Comparison of ENCODE assay signal across 31 mouse cellular contexts in genomic region chr4:97712547-97712946, GRCm38 (mm10). TPM values are rescaled to one million over a fixed set of nuclear protein-coding genes. Genes with fewer than 3 reads are reported as not detected.
DNase-seq lines count a peak whose midpoint lies in the region; ATAC-seq lines count a peak whose summit lies in the region.
"Had no signal": no experiment of that assay in that cellular context is flagged by ENCODE, and none has a peak within 500 bp of the region (broad histone marks: within the 10 kb centered on the region; RNA-seq: fewer than 3 reads in every experiment).

No protein-coding gene starts in this region.

- no peak overlapping the region for H3K27ac ChIP-seq in kidney, embryonic 16.5 days (ENCODE audit: low read length)
- H3K27ac ChIP-seq: heart, embryonic 15.5 days; hindbrain, embryonic 12.5 days; hindbrain, postnatal 0 days; limb, embryonic 12.5 days; liver, embryonic 15.5 days; stomach, postnatal 0 days had no signal

- no peaks in the 10 kb centered on the region for H3K36me3 ChIP-seq in kidney, embryonic 16.5 days (ENCODE audit: insufficient read depth, low read length)
- H3K36me3 ChIP-seq: heart, embryonic 15.5 days; hindbrain, embryonic 12.5 days; limb, embryonic 12.5 days; liver, embryonic 15.5 days had no signal

- no peak overlapping the region for H3K4me3 ChIP-seq in kidney, embryonic 16.5 days (ENCODE audit: low read length)
- H3K4me3 ChIP-seq: erythroblast, embryonic 14.5 days; heart, embryonic 15.5 days; hindbrain, embryonic 12.5 days; limb, embryonic 12.5 days; liver, embryonic 15.5 days had no signal

- peaks cover 4% of the 10 kb centered on the region; the same call in 1 of the 2 replicates for H3K27me3 ChIP-seq in kidney, embryonic 16.5 days (ENCODE audit: insufficient read depth, low read length)
- H3K27me3 ChIP-seq: CH12.LX; heart, embryonic 15.5 days; hindbrain, embryonic 12.5 days; liver, embryonic 15.5 days had no signal

- 0 out of 2 replicates have a peak, but pooled peaks have one; percentile 29 for ATAC-seq in kidney, embryonic 16.5 days (ENCODE audit: low FRiP score, low TSS enrichment)
- ATAC-seq: activated CD4-positive, CD25-positive, alpha-beta regulatory T cell, adult 4 months; forebrain, embryonic 16.5 days; hindbrain, postnatal 0 days; intestine, embryonic 16.5 days; midbrain, embryonic 16.5 days had no signal

- DNase-seq in kidney, postnatal 14 days, result no peak
- DNase-seq in embryo, embryonic 10.5 days (ENCODE audit: low spot score), result peak; percentile 55
- peak; percentile 27 for DNase-seq in embryo, embryonic 11.5 days (ENCODE audit: low read depth, low spot score)
- DNase-seq in mesoderm, embryonic 11.5 days (ENCODE audit: low read depth, low spot score), result peak; percentile 45
- no peak for DNase-seq in thymus, postnatal 14 days
- no peak for DNase-seq in left cerebral cortex, postnatal 25 days (ENCODE audit: low spot score in 2 of 2)
- DNase-seq: adrenal gland, adult 2 months; adrenal gland, postnatal 36 days; cerebellum, adult 18-20 months; cerebellum, postnatal 10 days; kidney, postnatal 4 days; layer of hippocampus, postnatal 36 days; lung, embryonic 14.5 days; right cerebral cortex, adult 18-20 months; spleen, adult 18-20 months; thymus, adult 2 months; thymus, postnatal 4 days had no signal

- peaks cover 16% of the 10 kb centered on the region; the same call in 1 of the 2 replicates for H3K4me1 ChIP-seq in kidney, embryonic 16.5 days (ENCODE audit: insufficient read depth, low read length)
- H3K4me1 ChIP-seq: liver, embryonic 15.5 days had no signal

- H3K4me2 ChIP-seq in kidney, embryonic 16.5 days (replicated peaks; ENCODE audit: low read depth, low read length), result no peak overlapping the region
- H3K4me2 ChIP-seq: heart, embryonic 15.5 days; hindbrain, embryonic 12.5 days; limb, embryonic 12.5 days; liver, embryonic 15.5 days; lung, embryonic 14.5 days; midbrain, embryonic 11.5 days had no signal

- H3K9ac ChIP-seq in kidney, embryonic 16.5 days (replicated peaks; ENCODE audit: low read length), result no peak overlapping the region
- H3K9ac ChIP-seq: heart, embryonic 15.5 days; hindbrain, embryonic 12.5 days; limb, embryonic 12.5 days; liver, embryonic 15.5 days; lung, embryonic 14.5 days had no signal

- WGBS in kidney, embryonic 16.5 days, result 0% methylated on average over 1 of the region's 1 CpGs

- intact Hi-C loops in left cerebral cortex, postnatal 25 days (cut with DNase I), result no loop called here

- H3K9me3 ChIP-seq in kidney, embryonic 16.5 days (ENCODE audit: low read length), result no peaks in the 10 kb centered on the region
- H3K9me3 ChIP-seq: heart, embryonic 15.5 days; hindbrain, embryonic 12.5 days; limb, embryonic 12.5 days; liver, embryonic 15.5 days had no signal

RNA-seq across cellular contexts. Expression of gene Nfia, which starts 60.0 kb away (rescaled TPM):
- 19.9 and 25.0 TPM in 2 replicates for polyA plus RNA-seq in kidney, embryonic 16.5 days (2015; fragmentation: Nextera tagmentation; extraction: Ambion mirVana)
- 10 to 100 TPM; 63.0 to 73.6 TPM for total RNA-seq in left cerebral cortex, postnatal 25 days (2021)
- total RNA-seq: CH12.LX had no signal

Comparison
In these comparisons a context has a peak if more than half of its experiments do, and no peak if none do; other contexts are left out.
1. DNase-seq: peak in embryo, embryonic 10.5 days (single experiment), embryo, embryonic 11.5 days (single experiment) and mesoderm, embryonic 11.5 days (single experiment); none in kidney, postnatal 14 days (single experiment), thymus, postnatal 14 days (single experiment) and left cerebral cortex, postnatal 25 days (0 of 2).